Mouse (Mus musculus) hindbrain, embryonic 13.5 days (tissue): ENCODE measurements at regions not wholly inside any gene's neighbourhood (a gene's known extent, or its start where the extent isn't known, plus 50 kb on each side); places are given as distances from the start of the nearest gene placed in this dataset.

ENCODE experiments used
- ATAC-seq: fragments of 200-750 bp; cut with Nextera tagmentation; 2 replicates; pipeline ENCODE4 v1.8.0; 2017; ENCODE audit warnings: moderate TSS enrichment; ENCODE audit not compliant: low FRiP score
- H3K27ac ChIP-seq: fragments of 300-500 bp; sonication (generic); 2 replicates; pipeline ENCODE4 v1.5.1; 2015; ENCODE audit warnings: inconsistent platforms, mild to moderate bottlenecking, moderate library complexity
- H3K27me3 ChIP-seq: fragments of 300-500 bp; sonication (generic); 2 replicates; pipeline ENCODE4 v1.6.1; 2015; ENCODE audit warnings: mild to moderate bottlenecking, inconsistent platforms
- H3K36me3 ChIP-seq: fragments of 300-500 bp; sonication (generic); 2 replicates; pipeline ENCODE4 v1.6.1; 2015; ENCODE audit warnings: mild to moderate bottlenecking, inconsistent platforms
- H3K4me1 ChIP-seq: fragments of 300-500 bp; sonication (generic); replicated peaks from 2 replicates; pipeline ENCODE4 v1.6.1; 2015; ENCODE audit warnings: inconsistent platforms
- H3K4me2 ChIP-seq: fragments of 300-500 bp; sonication (generic); 2 replicates; pipeline ENCODE4 v1.6.1; 2015; ENCODE audit warnings: inconsistent platforms, mild to moderate bottlenecking, moderate library complexity
- H3K4me3 ChIP-seq: fragments of 300-500 bp; sonication (generic); 2 replicates; pipeline ENCODE4 v1.5.1; 2015; ENCODE audit warnings: mild to moderate bottlenecking, inconsistent platforms
- H3K9ac ChIP-seq: fragments of 300-500 bp; sonication (generic); 2 replicates; pipeline ENCODE4 v1.6.1; 2015; ENCODE audit warnings: mild to moderate bottlenecking, inconsistent platforms
- H3K9me3 ChIP-seq: fragments of 300-500 bp; sonication (generic); 2 replicates; pipeline ENCODE4 v1.6.1; 2016; ENCODE audit warnings: inconsistent platforms
- WGBS: fragments of 180-500 bp; shearing (Covaris S2); methylation state at CpG from one replicate; pipeline ENCODE4 v1.1.7; 2015; 5-methylcytosine and 5-hydroxymethylcytosine counted together

DNA sequence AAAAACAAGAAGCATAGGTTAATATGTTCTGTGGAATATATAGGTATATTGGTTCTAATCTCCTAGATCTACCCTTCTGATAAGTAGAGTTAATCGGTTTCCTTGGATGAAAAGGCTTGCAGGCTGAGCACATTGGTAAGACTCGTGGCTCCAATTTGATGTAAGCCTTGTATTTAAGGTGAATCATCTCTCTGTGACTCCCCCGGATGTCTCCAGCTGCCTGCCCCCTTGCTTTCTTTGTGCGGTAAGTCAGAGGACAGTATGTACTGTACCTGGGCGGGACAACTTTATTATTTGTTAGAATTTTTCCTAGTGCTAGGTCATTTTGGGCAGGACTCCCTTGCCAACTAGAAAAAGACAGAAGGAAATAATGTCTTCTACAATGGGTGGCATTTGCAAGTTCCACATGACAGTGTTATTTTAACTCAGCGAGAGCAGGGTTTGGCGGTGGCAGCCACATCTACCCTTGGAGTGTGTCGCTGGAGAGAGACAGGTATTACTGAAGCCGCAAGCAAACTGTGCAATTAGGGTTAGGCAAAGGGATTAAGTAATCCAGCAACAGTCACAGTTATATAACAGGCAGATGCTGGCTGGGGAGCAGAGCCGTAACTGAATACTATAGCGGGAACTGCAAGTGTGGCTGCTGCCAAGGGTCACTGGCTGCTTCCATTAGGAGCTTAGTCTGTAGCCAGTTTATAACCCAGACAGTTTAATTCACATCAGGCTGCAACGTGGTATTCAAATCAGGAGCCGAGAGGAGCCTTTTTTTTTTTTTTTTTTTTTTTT is 172.9 kb downstream of the Moxd1 start:
- 76% methylated on average over 13 of the region's 13 CpGs for WGBS
- Histone ChIP-seq H3K4me2 (no peak overlapping the region), H3K4me1 (no peaks in the 10 kb centered on the region), H3K4me3 (no peak overlapping the region), H3K9ac (no peak overlapping the region), H3K27ac (no peak overlapping the region), H3K9me3 (no peaks in the 10 kb centered on the region), H3K36me3 (no peaks in the 10 kb centered on the region), H3K27me3 (no peaks in the 10 kb centered on the region)
- no peak for ATAC-seq

- Histone ChIP-seq H3K9ac (no peak overlapping the region), H3K4me1 (no peaks in the 10 kb centered on the region), H3K9me3 (no peaks in the 10 kb centered on the region), H3K27me3 (no peaks in the 10 kb centered on the region), H3K36me3 (no peaks in the 10 kb centered on the region), H3K4me2 (no peak overlapping the region), H3K27ac (no peak overlapping the region), H3K4me3 (no peak overlapping the region)
- no peak for ATAC-seq
- WGBS: 90% methylated on average over 2 of the region's 2 CpGs
These were observed 173.8 kb downstream of the Moxd1 start for GRCm38 (mm10) chr10:24397125-24397524.

GRCm38 (mm10) chr10:24404851-24405250 is 181.5 kb downstream of the Moxd1 start:
- no peaks in the 10 kb centered on the region for H3K27me3 ChIP-seq
- no peaks in the 10 kb centered on the region for H3K36me3 ChIP-seq
- no peaks in the 10 kb centered on the region for H3K9me3 ChIP-seq
- no peak overlapping the region for H3K4me3 ChIP-seq
- no peak overlapping the region for H3K9ac ChIP-seq
- ATAC-seq: no peak
- no peak overlapping the region for H3K27ac ChIP-seq
- H3K4me1 ChIP-seq: peaks cover 7% of the 10 kb centered on the region; the same call in 1 of the 2 replicates
- 78% methylated on average over 4 of the region's 4 CpGs for WGBS
- H3K4me2 ChIP-seq: no peak overlapping the region

- H3K27ac ChIP-seq: no peak overlapping the region
- H3K9ac ChIP-seq: no peak overlapping the region
- H3K4me2 ChIP-seq: no peak overlapping the region
- peaks cover 7% of the 10 kb centered on the region; the same call in 1 of the 2 replicates for H3K4me1 ChIP-seq
- no peaks in the 10 kb centered on the region for H3K9me3 ChIP-seq
- WGBS: 36% methylated on average over 3 of the region's 3 CpGs
- no peaks in the 10 kb centered on the region for H3K27me3 ChIP-seq
- no peak overlapping the region for H3K4me3 ChIP-seq
- no peaks in the 10 kb centered on the region for H3K36me3 ChIP-seq
- ATAC-seq: no peak
These were observed 183.6 kb downstream of the Moxd1 start for GRCm38 (mm10) chr10:24406953-24407352.

GRCm38 (mm10) chr10:24407411-24408227 is 184.3 kb downstream of the Moxd1 start:
- Histone ChIP-seq H3K4me1 (peaks cover 7% of the 10 kb centered on the region; the same call in 1 of the 2 replicates), H3K9me3 (no peaks in the 10 kb centered on the region), H3K27ac (peak overlapping the region; percentile 58; the same call in 1 of the 2 replicates), H3K36me3 (no peaks in the 10 kb centered on the region), H3K27me3 (no peaks in the 10 kb centered on the region), H3K4me2 (no peak overlapping the region), H3K9ac (no peak overlapping the region), H3K4me3 (no peak overlapping the region)
- peak; percentile 59; the same call in 1 of the 2 replicates for ATAC-seq
- WGBS: 13% methylated on average over 6 of the region's 6 CpGs

DNA sequence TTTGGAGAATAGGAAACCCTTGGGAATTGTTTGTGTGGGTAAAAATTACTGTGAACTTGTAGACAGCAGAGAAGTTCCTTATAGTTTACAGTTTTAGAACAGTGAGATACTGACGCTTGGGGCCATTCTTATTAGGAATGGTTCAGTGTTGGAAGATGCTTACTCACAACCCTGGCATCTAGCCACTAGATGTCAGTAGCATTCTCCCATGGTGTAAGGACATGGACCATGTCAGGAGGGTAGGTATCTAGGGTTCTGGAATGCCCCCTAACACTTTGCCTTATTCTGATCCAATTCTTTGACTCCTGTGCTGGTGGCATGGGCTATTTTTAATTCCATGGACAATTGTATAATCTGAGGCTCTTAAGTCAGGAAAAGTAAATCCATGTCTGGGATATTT is 185.3 kb upstream of the Ccn2 start:
- no peak overlapping the region for H3K27ac ChIP-seq
- peaks cover 7% of the 10 kb centered on the region; the same call in 1 of the 2 replicates for H3K4me1 ChIP-seq
- H3K9ac ChIP-seq: no peak overlapping the region
- no peaks in the 10 kb centered on the region for H3K27me3 ChIP-seq
- 67% methylated on average over 1 of the region's 1 CpGs for whole genome bisulfite sequencing
- no peak for ATAC-seq
- no peak overlapping the region for H3K4me3 ChIP-seq
- no peaks in the 10 kb centered on the region for H3K36me3 ChIP-seq
- no peak overlapping the region for H3K4me2 ChIP-seq
- H3K9me3 ChIP-seq: no peaks in the 10 kb centered on the region

- no peak overlapping the region for H3K27ac ChIP-seq
- ATAC-seq: no peak
- H3K9ac ChIP-seq: no peak overlapping the region
- H3K27me3 ChIP-seq: no peaks in the 10 kb centered on the region
- 92% methylated on average over 4 of the region's 4 CpGs for WGBS
- no peak overlapping the region for H3K4me2 ChIP-seq
- no peaks in the 10 kb centered on the region for H3K9me3 ChIP-seq
- H3K4me1 ChIP-seq: peaks cover 7% of the 10 kb centered on the region; the same call in 1 of the 2 replicates
- no peaks in the 10 kb centered on the region for H3K36me3 ChIP-seq
- H3K4me3 ChIP-seq: no peak overlapping the region
These were observed 184.4 kb upstream of the Ccn2 start for GRCm38 (mm10) chr10:24410885-24411284.

GRCm38 (mm10) chr10:24422498-24423160 is 172.6 kb upstream of the Ccn2 start:
- Histone ChIP-seq H3K36me3 (no peaks in the 10 kb centered on the region), H3K9me3 (no peaks in the 10 kb centered on the region), H3K4me1 (no peaks in the 10 kb centered on the region), H3K4me3 (no peak overlapping the region), H3K4me2 (no peak overlapping the region), H3K9ac (no peak overlapping the region), H3K27ac (no peak overlapping the region), H3K27me3 (no peaks in the 10 kb centered on the region)
- WGBS: 77% methylated on average over 4 of the region's 4 CpGs
- no peak for ATAC-seq

- no peaks in the 10 kb centered on the region for H3K27me3 ChIP-seq
- no peak overlapping the region for H3K4me2 ChIP-seq
- ATAC-seq: no peak
These were observed 161.4 kb upstream of the Ccn2 start for GRCm38 (mm10) chr10:24433737-24434367.

GRCm38 (mm10) chr10:24437177-24437576 is 158.1 kb upstream of the Ccn2 start:
- H3K9ac ChIP-seq: no peak overlapping the region
- 73% methylated on average over 2 of the region's 2 CpGs for WGBS

More at GRCm38 (mm10) chr10:24433737-24434367, 161.4 kb upstream of the Ccn2 start:
- no peaks in the 10 kb centered on the region for H3K9me3 ChIP-seq
- no peaks in the 10 kb centered on the region for H3K36me3 ChIP-seq
- no peak overlapping the region for H3K9ac ChIP-seq
- H3K4me1 ChIP-seq: peaks cover 4% of the 10 kb centered on the region; the same call in 1 of the 2 replicates
- no peak overlapping the region for H3K27ac ChIP-seq
- H3K4me3 ChIP-seq: no peak overlapping the region

GRCm38 (mm10) chr10:24444572-24444971 is 150.7 kb upstream of the Ccn2 start:
- Histone ChIP-seq H3K4me2 (no peak overlapping the region), H3K9ac (no peak overlapping the region), H3K9me3 (no peaks in the 10 kb centered on the region), H3K4me1 (no peaks in the 10 kb centered on the region), H3K27ac (no peak overlapping the region), H3K27me3 (no peaks in the 10 kb centered on the region), H3K4me3 (no peak overlapping the region), H3K36me3 (no peaks in the 10 kb centered on the region)
- 47% methylated on average over 1 of the region's 1 CpGs for WGBS
- ATAC-seq: no peak

More at GRCm38 (mm10) chr10:24437177-24437576, 158.1 kb upstream of the Ccn2 start:
- Histone ChIP-seq H3K9me3 (no peaks in the 10 kb centered on the region), H3K27me3 (no peaks in the 10 kb centered on the region), H3K36me3 (no peaks in the 10 kb centered on the region), H3K4me2 (no peak overlapping the region), H3K27ac (no peak overlapping the region), H3K4me1 (peaks cover 4% of the 10 kb centered on the region; the same call in 1 of the 2 replicates), H3K4me3 (no peak overlapping the region)
- ATAC-seq: peak; percentile 65; the same call in 1 of the 2 replicates

GRCm38 (mm10) chr10:24445036-24445435 is 150.2 kb upstream of the Ccn2 start:
- no peaks in the 10 kb centered on the region for H3K27me3 ChIP-seq
- no peaks in the 10 kb centered on the region; the same call in 1 of the 2 replicates for H3K9me3 ChIP-seq
- no peak overlapping the region for H3K4me2 ChIP-seq
- H3K9ac ChIP-seq: no peak overlapping the region
- H3K27ac ChIP-seq: no peak overlapping the region
- no peak for ATAC-seq
- H3K4me3 ChIP-seq: no peak overlapping the region
- no peaks in the 10 kb centered on the region for H3K4me1 ChIP-seq
- no peaks in the 10 kb centered on the region for H3K36me3 ChIP-seq
- WGBS: 85% methylated on average over 6 of the region's 6 CpGs
